ENCODE assay signal across 25 mouse cellular contexts in the genomic region with DNA sequence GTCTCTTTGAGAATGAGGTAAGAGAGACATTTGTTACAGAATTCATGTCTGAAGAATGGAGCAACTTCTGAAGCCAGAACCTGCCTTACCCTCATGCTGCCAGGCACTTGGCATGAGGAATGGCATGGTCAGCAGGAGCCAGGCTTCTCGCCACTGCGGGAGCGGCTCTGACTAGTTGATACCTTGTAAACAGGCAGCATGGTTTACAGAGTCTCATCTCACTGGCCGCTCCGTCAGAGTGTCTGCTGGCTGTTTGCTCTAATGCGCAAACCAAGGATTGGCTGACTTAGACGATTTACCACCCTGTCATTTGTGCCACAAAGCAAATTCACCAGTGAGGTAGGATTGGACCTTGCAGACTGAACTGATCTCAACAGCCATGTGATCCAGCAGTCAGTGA. TPM values are rescaled to one million over a fixed set of nuclear protein-coding genes. Genes with fewer than 3 reads are reported as not detected.
DNase-seq lines count a peak whose midpoint lies in the region; TF ChIP-seq lines count a peak whose summit lies in the region.
"Had no signal": no experiment of that assay in that cellular context is flagged by ENCODE, and none has a peak within 500 bp of the region (broad histone marks: within the 10 kb centered on the region; RNA-seq: fewer than 3 reads in every experiment).

No protein-coding gene starts in this region.

- intact Hi-C loops in gastrocnemius, adult 2 months (cut with DNase I) = no loop called here
- intact Hi-C loops in gastrocnemius, postnatal 14 days (cut with DNase I; ENCODE audit: low total_unique reads) = no loop called here

- no peak overlapping the region for H3K4me3 ChIP-seq in gastrocnemius, adult 2 months
- H3K4me3 ChIP-seq: embryonic facial prominence, embryonic 10.5 days; embryonic facial prominence, embryonic 13.5 days; erythroblast, embryonic 14.5 days; forebrain, embryonic 12.5 days; forebrain, embryonic 15.5 days; heart, embryonic 10.5 days; heart, embryonic 13.5 days had no signal

- H3K27ac ChIP-seq in gastrocnemius, adult 2 months = peak overlapping the region; percentile 83
- H3K27ac ChIP-seq: embryonic facial prominence, embryonic 10.5 days; embryonic facial prominence, embryonic 13.5 days; forebrain, embryonic 12.5 days; forebrain, embryonic 15.5 days; heart, embryonic 10.5 days; heart, embryonic 13.5 days; hindbrain, embryonic 14.5 days; hindbrain, postnatal 0 days had no signal

- no peak for TF ChIP-seq CTCF in gastrocnemius, adult 2 months (IDR thresholded peaks at IDR 0.05)

- peak; percentile 52 to 66 for DNase-seq in cerebellum, postnatal 10 days
- no peak for DNase-seq in cerebellum, postnatal 36 days
- DNase-seq in gastrocnemius, adult 2 months = peak; percentile 77
- no peak for DNase-seq in gastrocnemius, postnatal 4 days (ENCODE audit: low spot score in 2 of 2)
- DNase-seq in gastrocnemius, postnatal 14 days = peak; percentile 40
- peak; percentile 89 for DNase-seq in skeletal muscle tissue, adult 2 months (ENCODE audit: low read depth, low spot score)
- DNase-seq in adrenal gland, adult 2 months = no peak
- DNase-seq in yolk sac, embryonic 10.5 days (ENCODE audit: low spot score) = no peak
- DNase-seq: adrenal gland, postnatal 14 days; cerebellum, adult 11-12 months; cerebellum, adult 8-10 months; embryo, embryonic 11 days; heart, adult 18-20 months; heart, postnatal 14 days; heart, postnatal 4 days; kidney, adult 18-20 months had no signal

RNA-seq across cellular contexts. Expression of gene Fam83d, which starts 13.2 kb away (rescaled TPM):
- 1 to 10 TPM in 1 of 2 experiments, under 1 TPM in 1; 0.95 to 1.4 TPM for total RNA-seq in gastrocnemius, adult 2 months (2021)
- total RNA-seq in gastrocnemius, postnatal 4 days (2021) = 1 to 10 TPM; 9.3 to 9.8 TPM
- 1 to 10 TPM; 2.5 to 3.7 TPM for total RNA-seq in gastrocnemius, postnatal 14 days (2021)
- under 1 TPM; 0.49 to 0.69 TPM for total RNA-seq in adrenal gland, adult 2 months (2021)
- 2.8 and 3.2 TPM in 2 replicates for polyA plus RNA-seq in adrenal gland, adult 2 months (2012; rRNA removed)

RNA-seq across cellular contexts. Expression of gene Dhx35, which starts 13.5 kb away (rescaled TPM):
- 10 to 100 TPM; 10.4 to 11.4 TPM for total RNA-seq in gastrocnemius, adult 2 months (2021)
- total RNA-seq in gastrocnemius, postnatal 4 days (2021) = 10 to 100 TPM; 12.6 to 15.4 TPM
- 1 to 10 TPM; 7.2 to 7.8 TPM for total RNA-seq in gastrocnemius, postnatal 14 days (2021)
- 10 to 100 TPM in 1 of 2 experiments, 1 to 10 TPM in 1; 7.0 to 13.2 TPM for total RNA-seq in adrenal gland, adult 2 months (2021)
- polyA plus RNA-seq in adrenal gland, adult 2 months (2012; rRNA removed) = 14.9 and 16.6 TPM in 2 replicates

Comparison
In these comparisons a context has a peak if more than half of its experiments do, and no peak if none do; other contexts are left out.
1. DNase-seq: peak in cerebellum, postnatal 10 days (2 of 2), gastrocnemius, adult 2 months (single experiment), gastrocnemius, postnatal 14 days (single experiment) and skeletal muscle tissue, adult 2 months (single experiment); none in cerebellum, postnatal 36 days (0 of 2), gastrocnemius, postnatal 4 days (0 of 2), adrenal gland, adult 2 months (single experiment) and yolk sac, embryonic 10.5 days (single experiment).